Mouse (Mus musculus): ENCODE results near the gene Cemip.

DNA sequence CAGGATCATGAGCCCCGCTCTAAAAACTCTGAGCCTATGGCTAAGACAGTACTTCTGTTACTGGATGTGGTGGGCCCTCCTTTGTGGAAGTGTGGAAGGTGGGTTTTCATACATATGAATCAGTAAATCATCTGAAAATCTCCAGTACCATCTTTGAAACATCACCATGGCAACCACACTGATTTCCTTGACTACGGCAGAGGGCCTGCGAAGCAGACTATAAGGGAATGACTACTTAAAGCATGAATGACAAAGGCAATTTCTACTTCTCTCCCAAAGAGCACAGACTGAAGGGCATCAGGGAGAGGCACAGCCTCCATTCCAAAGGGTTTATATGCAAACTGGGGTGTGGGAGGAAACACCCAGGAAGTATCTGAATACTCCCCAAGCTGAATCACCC is 84.8 kb downstream of the Cemip start:
- no peak for TF ChIP-seq MYOD1 (IDR thresholded peaks at IDR 0.05; ENCODE audit: control insufficient read depth in 1 of 3, insufficient read length in 2 of 3, low read depth in 2 of 3)
- TF ChIP-seq SRF (IDR thresholded peaks at IDR 0.05; ENCODE audit: control insufficient read depth, insufficient read length, low read depth) = no peak
- no peak for TF ChIP-seq POLR2A (IDR thresholded peaks at IDR 0.05; ENCODE audit: insufficient read length, low read depth)
- no peak for TF ChIP-seq MYOG (IDR thresholded peaks at IDR 0.05; ENCODE audit: control insufficient read depth in 1 of 3, insufficient read depth in 1 of 3, insufficient read length in 2 of 3, low read depth in 2 of 3)
- no peak for TF ChIP-seq TCF3 (IDR thresholded peaks at IDR 0.05; ENCODE audit: insufficient read length, low read depth)
- no peak for TF ChIP-seq MAX (IDR thresholded peaks at IDR 0.05; ENCODE audit: low read depth)
- TF ChIP-seq USF1 (IDR thresholded peaks at IDR 0.05; ENCODE audit: low read depth) = no peak
- TF ChIP-seq E2F4 (IDR thresholded peaks at IDR 0.05; ENCODE audit: insufficient read depth) = no peak
- no peak for TF ChIP-seq CEBPB (IDR thresholded peaks at IDR 0.05; ENCODE audit: insufficient read depth, poor library complexity, severe bottlenecking)
